In the genomic region with DNA sequence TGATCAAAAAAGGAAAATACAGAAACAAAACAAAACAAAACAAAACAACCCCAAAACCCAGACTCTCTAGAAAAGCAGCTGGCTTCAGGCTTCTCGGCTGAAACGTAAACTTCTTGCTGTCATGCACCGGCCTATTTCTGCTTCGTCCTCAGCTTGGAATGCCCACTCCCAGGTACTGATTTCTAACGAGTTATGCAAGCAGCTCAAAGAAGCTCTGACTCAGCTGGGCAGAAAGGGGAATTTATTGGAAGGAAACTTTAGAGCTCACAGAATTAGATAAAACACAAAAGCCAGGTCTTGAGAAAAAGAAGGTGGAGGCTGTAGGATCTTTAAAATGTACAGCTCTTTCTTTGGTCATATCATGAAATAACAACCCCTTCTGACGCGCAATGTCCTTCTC, we compare ENCODE assay signal across 28 mouse cellular contexts.
A peak's percentile ranks its signal among the peaks of the same experiment; 100 is the strongest.
DNase-seq lines count a peak whose midpoint lies in the region; ATAC-seq and TF ChIP-seq lines count a peak whose summit lies in the region.
"Had no signal": no experiment of that assay in that cellular context is flagged by ENCODE, and none has a peak within 500 bp of the region (broad histone marks: within the 10 kb centered on the region; RNA-seq: fewer than 3 reads in every experiment).

No protein-coding gene starts in this region.

- no peak for TF ChIP-seq POLR2A in ES-Bruce4 (IDR thresholded peaks at IDR 0.05; ENCODE audit: insufficient read depth, low read length)

- H3K27me3 ChIP-seq in forebrain, embryonic 11.5 days (ENCODE audit: control insufficient read depth, insufficient read depth, low read length), result peaks cover 15% of the 10 kb centered on the region
- H3K27me3 ChIP-seq in forebrain, embryonic 16.5 days (replicated peaks; ENCODE audit: control insufficient read depth, insufficient read depth, low read length), result 0 out of 2 replicates have a peak, but pooled peaks cover 3% of the 10 kb centered on the region
- no peaks in the 10 kb centered on the region for H3K27me3 ChIP-seq in lung, postnatal 0 days (replicated peaks; ENCODE audit: insufficient read depth, low read length)
- no peaks in the 10 kb centered on the region for H3K27me3 ChIP-seq in ES-Bruce4 (ENCODE audit: control insufficient read depth, insufficient read depth, low read length, poor library complexity, severe bottlenecking)
- H3K27me3 ChIP-seq in midbrain, embryonic 10.5 days (ENCODE audit: low read depth, poor library complexity, severe bottlenecking), result peaks cover 62% of the 10 kb centered on the region
- H3K27me3 ChIP-seq: embryonic facial prominence, embryonic 15.5 days; heart, embryonic 12.5 days; heart, embryonic 15.5 days; intestine, embryonic 15.5 days had no signal

- no peak overlapping the region for H3K4me3 ChIP-seq in forebrain, embryonic 11.5 days (ENCODE audit: low read depth, low read length)
- H3K4me3 ChIP-seq in forebrain, embryonic 16.5 days (replicated peaks; ENCODE audit: low read length), result no peak overlapping the region
- no peak overlapping the region for H3K4me3 ChIP-seq in lung, postnatal 0 days (ENCODE audit: low read depth, low read length)
- no peak overlapping the region for H3K4me3 ChIP-seq in ES-Bruce4 (ENCODE audit: low read depth, low read length)
- H3K4me3 ChIP-seq in midbrain, embryonic 10.5 days, result no peak overlapping the region
- H3K4me3 ChIP-seq: embryonic facial prominence, embryonic 12.5 days; embryonic facial prominence, embryonic 15.5 days; forebrain, embryonic 13.5 days; heart, embryonic 12.5 days; heart, embryonic 15.5 days; hindbrain, embryonic 10.5 days; hindbrain, embryonic 13.5 days; intestine, embryonic 15.5 days had no signal

- no peak overlapping the region for H3K9ac ChIP-seq in forebrain, embryonic 11.5 days (ENCODE audit: low read length)
- no peak overlapping the region for H3K9ac ChIP-seq in forebrain, embryonic 16.5 days (replicated peaks; ENCODE audit: low read depth, low read length)
- H3K9ac ChIP-seq in lung, postnatal 0 days (replicated peaks; ENCODE audit: low read depth), result no peak overlapping the region
- no peak overlapping the region for H3K9ac ChIP-seq in ES-Bruce4 (ENCODE audit: low read depth, poor library complexity, severe bottlenecking)
- H3K9ac ChIP-seq: embryonic facial prominence, embryonic 12.5 days; embryonic facial prominence, embryonic 15.5 days; forebrain, embryonic 13.5 days; forebrain, postnatal 0 days; heart, embryonic 12.5 days; heart, embryonic 15.5 days; hindbrain, embryonic 13.5 days; intestine, embryonic 15.5 days had no signal

- WGBS in forebrain, embryonic 11.5 days, result 33% methylated on average over 7 of the region's 7 CpGs
- 26% methylated on average over 7 of the region's 7 CpGs for WGBS in forebrain, embryonic 16.5 days
- WGBS in lung, postnatal 0 days, result 54% methylated on average over 7 of the region's 7 CpGs
- 52% methylated on average over 7 of the region's 7 CpGs for WGBS in midbrain, embryonic 10.5 days

- TF ChIP-seq EP300 in lung, postnatal 0 days (IDR thresholded peaks at IDR 0.05), result no peak
- TF ChIP-seq EP300 in ES-Bruce4 (IDR thresholded peaks at IDR 0.05; ENCODE audit: insufficient read depth, low read depth, low read length), result no peak

- H3K4me1 ChIP-seq in forebrain, embryonic 11.5 days (replicated peaks; ENCODE audit: control insufficient read depth, insufficient read depth, low read length), result peaks cover 5% of the 10 kb centered on the region; the same call in 1 of the 2 replicates
- peaks cover 5% of the 10 kb centered on the region for H3K4me1 ChIP-seq in forebrain, embryonic 16.5 days (replicated peaks; ENCODE audit: control insufficient read depth, insufficient read depth, low read length)
- no peaks in the 10 kb centered on the region for H3K4me1 ChIP-seq in lung, postnatal 0 days (ENCODE audit: insufficient read depth, low read depth, low read length)
- H3K4me1 ChIP-seq in ES-Bruce4 (ENCODE audit: control insufficient read depth, insufficient read depth, low read length), result peaks cover 2% of the 10 kb centered on the region
- peaks cover 44% of the 10 kb centered on the region for H3K4me1 ChIP-seq in midbrain, embryonic 10.5 days
- H3K4me1 ChIP-seq: embryonic facial prominence, embryonic 12.5 days; embryonic facial prominence, embryonic 15.5 days; intestine, embryonic 15.5 days had no signal

- H3K9me3 ChIP-seq in forebrain, embryonic 11.5 days (ENCODE audit: control insufficient read depth, low read length), result no peaks in the 10 kb centered on the region
- H3K9me3 ChIP-seq in forebrain, embryonic 16.5 days (ENCODE audit: control insufficient read depth, low read length), result no peaks in the 10 kb centered on the region
- H3K9me3 ChIP-seq in lung, postnatal 0 days (ENCODE audit: low read length), result no peaks in the 10 kb centered on the region
- H3K9me3 ChIP-seq in ES-Bruce4 (replicated peaks; ENCODE audit: control insufficient read depth, insufficient read depth, low read length, poor library complexity, severe bottlenecking), result no peaks in the 10 kb centered on the region
- no peaks in the 10 kb centered on the region for H3K9me3 ChIP-seq in midbrain, embryonic 10.5 days (replicated peaks)
- H3K9me3 ChIP-seq: embryonic facial prominence, embryonic 12.5 days; embryonic facial prominence, embryonic 15.5 days; forebrain, embryonic 13.5 days; heart, embryonic 12.5 days; heart, embryonic 15.5 days; hindbrain, embryonic 10.5 days; hindbrain, embryonic 13.5 days; intestine, embryonic 15.5 days had no signal

- no peak for TF ChIP-seq CTCF in lung, postnatal 0 days (IDR thresholded peaks at IDR 0.05)
- TF ChIP-seq CTCF in ES-Bruce4 (IDR thresholded peaks at IDR 0.05; ENCODE audit: low read depth, low read length), result no peak

- H3K4me2 ChIP-seq in forebrain, embryonic 11.5 days (ENCODE audit: low read depth, low read length, severe bottlenecking), result no peak overlapping the region
- no peak overlapping the region for H3K4me2 ChIP-seq in forebrain, embryonic 16.5 days (ENCODE audit: low read length)
- H3K4me2 ChIP-seq in lung, postnatal 0 days (replicated peaks; ENCODE audit: low read depth, low read length), result no peak overlapping the region
- H3K4me2 ChIP-seq: embryonic facial prominence, embryonic 12.5 days; embryonic facial prominence, embryonic 15.5 days; forebrain, embryonic 13.5 days; heart, embryonic 12.5 days; heart, embryonic 15.5 days; hindbrain, embryonic 13.5 days; intestine, embryonic 15.5 days had no signal

- no peak for DNase-seq in forebrain, embryonic 11.5 days (ENCODE audit: low spot score)
- DNase-seq in lung, postnatal 0 days (ENCODE audit: low spot score), result peak; percentile 22
- no peak for DNase-seq in lung, postnatal 25 days (ENCODE audit: low spot score)
- DNase-seq in fibroblast of lung, adult 2 months (ENCODE audit: low read depth), result peak; percentile 9
- DNase-seq in midbrain, embryonic 10.5 days (ENCODE audit: low spot score), result no peak
- DNase-seq: adrenal gland, adult 8-10 months; adrenal gland, postnatal 25 days; cerebellum, adult 11-12 months; cerebellum, adult 8-10 months; cerebellum, postnatal 14 days; forebrain, postnatal 0 days; gastrocnemius, postnatal 10 days; gastrocnemius, postnatal 36 days; heart, postnatal 10 days; heart, postnatal 36 days had no signal

- H3K36me3 ChIP-seq in forebrain, embryonic 11.5 days (ENCODE audit: control insufficient read depth, insufficient read depth, low read length), result no peaks in the 10 kb centered on the region
- no peaks in the 10 kb centered on the region for H3K36me3 ChIP-seq in forebrain, embryonic 16.5 days (ENCODE audit: control insufficient read depth, insufficient read depth)
- no peaks in the 10 kb centered on the region for H3K36me3 ChIP-seq in lung, postnatal 0 days (ENCODE audit: insufficient read depth, low read length)
- H3K36me3 ChIP-seq in ES-Bruce4 (ENCODE audit: control insufficient read depth, insufficient read depth, low read length, poor library complexity, severe bottlenecking), result no peaks in the 10 kb centered on the region
- no peaks in the 10 kb centered on the region for H3K36me3 ChIP-seq in midbrain, embryonic 10.5 days
- H3K36me3 ChIP-seq: embryonic facial prominence, embryonic 12.5 days; embryonic facial prominence, embryonic 15.5 days; G1E; heart, embryonic 12.5 days; heart, embryonic 15.5 days; hindbrain, embryonic 10.5 days; hindbrain, embryonic 13.5 days; intestine, embryonic 15.5 days had no signal

- no peak overlapping the region for H3K27ac ChIP-seq in forebrain, embryonic 11.5 days (ENCODE audit: low read depth, low read length)
- no peak overlapping the region for H3K27ac ChIP-seq in forebrain, embryonic 16.5 days (ENCODE audit: low read length)
- H3K27ac ChIP-seq in lung, postnatal 0 days (ENCODE audit: low read length), result no peak overlapping the region
- peak overlapping the region; percentile 64; the same call in 1 of the 2 replicates for H3K27ac ChIP-seq in ES-Bruce4 (ENCODE audit: insufficient read depth, low read length)
- no peak overlapping the region for H3K27ac ChIP-seq in midbrain, embryonic 10.5 days (replicated peaks)
- H3K27ac ChIP-seq: embryonic facial prominence, embryonic 12.5 days; embryonic facial prominence, embryonic 15.5 days; forebrain, embryonic 13.5 days; heart, embryonic 15.5 days; hindbrain, embryonic 10.5 days; hindbrain, embryonic 13.5 days; intestine, embryonic 15.5 days had no signal

- ATAC-seq in forebrain, embryonic 11.5 days (replicated peaks; ENCODE audit: low FRiP score), result 0 out of 2 replicates have a peak, but pooled peaks have one; percentile 12
- ATAC-seq in forebrain, embryonic 16.5 days, result no peak
- no peak for ATAC-seq in lung, postnatal 0 days
- ATAC-seq: activated CD4-positive, CD25-positive, alpha-beta regulatory T cell, adult 4 months; forebrain, postnatal 0 days; hindbrain, embryonic 16.5 days; intestine, embryonic 15.5 days had no signal

Comparison
In these comparisons a context has a peak if more than half of its experiments do, and no peak if none do; other contexts are left out.
1. DNase-seq: peak in lung, postnatal 0 days (single experiment) and fibroblast of lung, adult 2 months (single experiment); none in forebrain, embryonic 11.5 days (single experiment), lung, postnatal 25 days (single experiment) and midbrain, embryonic 10.5 days (single experiment).